Mouse (Mus musculus): Measurements from ENCODE around the gene Scd2.

GRCm38 (mm10) chr19:44267499-44268002 lies 25.9 kb upstream of the Scd2 start:
- TF ChIP-seq TCF12 (IDR thresholded peaks at IDR 0.05; ENCODE audit: low read depth, low read length) (no peak), ZNF384 (IDR thresholded peaks at IDR 0.05; ENCODE audit: low read depth, low read length) (no peak), TAL1 (IDR thresholded peaks at IDR 0.05; ENCODE audit: low read length) (no peak), POLR2A (IDR thresholded peaks at IDR 0.05; ENCODE audit: control insufficient read depth in 1 of 2, insufficient read depth in 1 of 2, low read depth in 1 of 2, low read length in 2 of 2, poor library complexity in 1 of 2) (no peak), CTCF (IDR thresholded peaks at IDR 0.05 in 2 of 3, conservative IDR thresholded peaks at IDR 0.05 in 1 of 3; ENCODE audit: control insufficient read depth in 1 of 3, insufficient read depth in 1 of 3, low read depth in 2 of 3, low read length in 3 of 3, poor library complexity in 1 of 3, severe bottlenecking in 1 of 3) (no peak)

Data from MEL (cell line).